Mouse (Mus musculus) liver (tissue): ENCODE measurements around the gene Olfr1271.
"Not testable (repeated sequence)": the region's sequence is repeated elsewhere in the genome, so short reads cannot be mapped to it uniquely, and the experiment has no call there.

Experiments used
- DNase-seq: peaks from one replicate; pipeline ENCODE4 v3.0.0-alpha.2; 2020; ENCODE audit warnings: mixed read lengths

The Olfr1271 gene

GRCm38 (mm10) chr2:90270932-90271331 lies at the start of gene Olfr1271:
Gene Olfr1271 (minus strand): TSS chr2:90271032.
- DNase-seq, result no peak

- no peak for DNase-seq
Observed at GRCm38 (mm10) chr2:90292741-90293140, 21.9 kb upstream of the Olfr1271 start, which contains the start of gene Olfr1272. Gene Olfr1272 (minus strand): TSS chr2:90292841.

- no peak for DNase-seq
Observed at GRCm38 (mm10) chr2:90257492-90257891, 13.3 kb downstream of the Olfr1271 start, which contains the start of gene Olfr142. Gene Olfr142 (minus strand): TSS chr2:90257592.

DNA sequence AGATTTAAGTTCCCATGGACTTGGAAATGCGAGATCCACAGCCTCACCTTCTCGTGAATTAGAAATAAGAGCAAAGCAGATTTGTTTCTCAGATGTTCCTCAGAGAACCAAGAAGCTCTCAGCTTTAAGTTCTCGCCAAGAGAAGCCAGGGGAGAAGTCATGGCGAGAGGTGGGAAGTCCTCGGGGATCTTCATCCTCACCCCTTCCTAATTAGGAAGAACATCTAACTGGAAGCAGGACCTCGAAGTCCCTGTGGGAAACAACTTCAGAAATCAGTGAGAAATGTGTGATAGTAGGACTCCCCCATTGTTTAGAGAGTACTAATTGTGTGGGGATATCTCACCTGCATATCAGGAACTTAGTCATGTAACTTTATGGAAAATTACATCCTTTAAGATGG lies 46.4 kb downstream of the Olfr1271 start, which contains the start of gene Olfr1506:
Gene Olfr1506, minus strand, starts transcription at position 101 of the 400 bp plus-strand sequence.
- not testable (repeated sequence) for DNase-seq
